Mouse (Mus musculus) heart, embryonic 15.5 days (tissue): Measurements from ENCODE around the gene Dst. TPM values are rescaled to one million over a fixed set of nuclear protein-coding genes. Genes with fewer than 3 reads are reported as not detected.

Source experiments
- ATAC-seq: fragments of 200-750 bp; cut with Nextera tagmentation; replicated peaks from 2 replicates; pipeline ENCODE4 v1.8.0; 2017; ENCODE audit warnings: low read depth, moderate TSS enrichment; ENCODE audit not compliant: insufficient number of reproducible peaks, insufficient read depth, low FRiP score
- H3K27ac ChIP-seq: fragments of 300-500 bp; sonication (generic); 2 replicates; pipeline ENCODE4 v1.5.1; 2015; ENCODE audit warnings: mild to moderate bottlenecking, inconsistent platforms
- H3K27me3 ChIP-seq: fragments of 300-500 bp; sonication (generic); 2 replicates; pipeline ENCODE4 v1.6.1; 2015; ENCODE audit warnings: inconsistent platforms
- H3K36me3 ChIP-seq: fragments of 300-500 bp; sonication (generic); 2 replicates; pipeline ENCODE4 v1.6.1; 2015; ENCODE audit warnings: mild to moderate bottlenecking, inconsistent platforms
- H3K4me1 ChIP-seq: fragments of 300-500 bp; sonication (generic); replicated peaks from 2 replicates; pipeline ENCODE4 v1.6.1; 2015; ENCODE audit warnings: inconsistent platforms
- H3K4me2 ChIP-seq: fragments of 300-500 bp; sonication (generic); 2 replicates; pipeline ENCODE4 v1.6.1; 2015; ENCODE audit warnings: inconsistent platforms, mild to moderate bottlenecking, moderate library complexity
- H3K4me3 ChIP-seq: fragments of 300-500 bp; sonication (generic); 2 replicates; pipeline ENCODE4 v1.5.1; 2015; ENCODE audit warnings: mild to moderate bottlenecking, inconsistent platforms
- H3K9ac ChIP-seq: fragments of 300-500 bp; sonication (generic); 2 replicates; pipeline ENCODE4 v1.6.1; 2015; ENCODE audit warnings: mild to moderate bottlenecking, inconsistent platforms
- H3K9me3 ChIP-seq: fragments of 300-500 bp; sonication (generic); replicated peaks from 2 replicates; pipeline ENCODE4 v1.6.1; 2016; ENCODE audit warnings: inconsistent platforms
- WGBS: fragments of 180-500 bp; shearing (Covaris S2); methylation state at CpG from one replicate; pipeline ENCODE4 v1.1.7; 2015; ENCODE audit warnings: mixed read lengths; 5-methylcytosine and 5-hydroxymethylcytosine counted together
- polyA plus RNA-seq: library from polyadenylated mRNA; unstranded; fragments of >200 nt; fragmentation: Nextera tagmentation; extraction: Ambion mirVana; gene quantifications from 2 replicates; pipeline ENCODE4 v1.2.1, GENCODE M21; 2015

The Dst gene
- polyA plus RNA-seq, 1 experiment from 2014 or later: 21.4 TPM

DNA sequence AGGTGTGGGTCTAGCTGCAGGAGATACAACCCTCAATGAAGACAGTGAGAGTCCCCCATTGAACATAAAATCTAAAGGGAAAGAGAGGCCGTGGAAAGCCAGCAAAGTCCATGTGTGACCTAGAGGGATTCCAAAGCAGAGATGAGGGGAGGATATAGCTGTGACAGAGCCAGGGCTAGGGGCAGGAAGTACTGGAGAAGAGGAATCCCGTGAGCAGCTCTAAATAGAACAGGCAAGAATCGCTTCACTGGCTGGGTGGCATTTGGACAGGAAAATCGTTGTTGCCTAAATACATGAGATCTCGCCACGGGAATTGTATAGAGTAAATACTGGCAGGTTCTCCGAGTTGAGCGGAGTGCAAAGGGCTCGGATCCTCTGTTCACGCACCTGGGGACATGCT, 336.7 kb downstream of the Dst start:
- Histone ChIP-seq H3K9ac (no peak overlapping the region), H3K27ac (peak overlapping the region; percentile 61), H3K36me3 (peaks cover 31% of the 10 kb centered on the region; the same call in 1 of the 2 replicates)

GRCm38 (mm10) chr1:34245951-34246641, 338.1 kb downstream of the Dst start:
- Histone ChIP-seq H3K4me1 (peaks cover 16% of the 10 kb centered on the region), H3K9ac (no peak overlapping the region), H3K4me2 (no peak overlapping the region), H3K9me3 (no peaks in the 10 kb centered on the region), H3K27ac (peak overlapping the region; percentile 45), H3K4me3 (no peak overlapping the region), H3K27me3 (no peaks in the 10 kb centered on the region), H3K36me3 (peaks cover 40% of the 10 kb centered on the region)
- no peak for ATAC-seq
- 71% methylated on average over 15 of the region's 15 CpGs for WGBS

More for the DNA sequence above, 336.7 kb downstream of the Dst start:
- no peaks in the 10 kb centered on the region for H3K9me3 ChIP-seq
- 58% methylated on average over 10 of the region's 10 CpGs for WGBS
- H3K27me3 ChIP-seq: no peaks in the 10 kb centered on the region
- H3K4me2 ChIP-seq: no peak overlapping the region
- ATAC-seq: no peak
- no peak overlapping the region for H3K4me3 ChIP-seq
- H3K4me1 ChIP-seq: peaks cover 19% of the 10 kb centered on the region

GRCm38 (mm10) chr1:34246642-34246987, 338.6 kb downstream of the Dst start:
- H3K36me3 ChIP-seq: peaks cover 40% of the 10 kb centered on the region
- peak overlapping the region; percentile 45 for H3K27ac ChIP-seq
- no peak overlapping the region for H3K4me3 ChIP-seq
- WGBS: 85% methylated on average over 8 of the region's 8 CpGs
- ATAC-seq: no peak
- no peaks in the 10 kb centered on the region for H3K9me3 ChIP-seq
- H3K27me3 ChIP-seq: no peaks in the 10 kb centered on the region
- no peak overlapping the region for H3K9ac ChIP-seq
- H3K4me1 ChIP-seq: peaks cover 16% of the 10 kb centered on the region
- H3K4me2 ChIP-seq: no peak overlapping the region

- Histone ChIP-seq H3K4me3 (no peak overlapping the region), H3K9ac (no peak overlapping the region), H3K9me3 (no peaks in the 10 kb centered on the region), H3K36me3 (peaks cover 46% of the 10 kb centered on the region), H3K4me2 (no peak overlapping the region), H3K27me3 (no peaks in the 10 kb centered on the region), H3K4me1 (peaks cover 10% of the 10 kb centered on the region; the same call in 1 of the 2 replicates), H3K27ac (no peak overlapping the region)
- WGBS: 51% methylated on average over 13 of the region's 13 CpGs
- no peak for ATAC-seq
Measured at GRCm38 (mm10) chr1:34251137-34251536, 343.1 kb downstream of the Dst start.

- no peak overlapping the region for H3K9ac ChIP-seq
- H3K36me3 ChIP-seq: peaks cover 55% of the 10 kb centered on the region
- 0 out of 2 replicates have a peak, but pooled peaks cover 5% of the 10 kb centered on the region for H3K4me1 ChIP-seq
- H3K27me3 ChIP-seq: no peaks in the 10 kb centered on the region
- no peak overlapping the region for H3K4me3 ChIP-seq
- no peak for ATAC-seq
- H3K9me3 ChIP-seq: no peaks in the 10 kb centered on the region
- 92% methylated on average over 8 of the region's 8 CpGs for WGBS
- H3K4me2 ChIP-seq: no peak overlapping the region
- no peak overlapping the region for H3K27ac ChIP-seq
Measured at GRCm38 (mm10) chr1:34252267-34252666, 344.2 kb downstream of the Dst start.

DNA sequence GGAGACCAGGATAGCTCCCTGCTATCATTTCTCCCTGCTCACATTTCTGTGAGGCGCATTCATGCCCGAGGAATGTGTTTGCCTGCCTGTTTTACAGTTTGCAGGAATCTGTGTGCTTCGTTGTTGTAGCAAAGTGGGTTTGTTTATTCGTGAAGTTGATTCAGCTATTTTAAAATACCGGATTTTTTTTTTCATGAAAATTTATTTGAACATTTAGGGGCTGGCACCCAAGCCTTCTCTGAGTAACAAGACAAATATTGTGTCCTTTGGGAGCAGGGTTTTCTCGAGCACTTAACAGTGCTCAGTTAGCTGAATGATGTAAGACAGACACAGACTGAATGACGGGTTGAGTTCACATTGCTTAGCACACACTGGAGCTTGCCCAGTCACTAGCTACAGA, 345.9 kb downstream of the Dst start:
- Histone ChIP-seq H3K9ac (no peak overlapping the region), H3K27ac (0 out of 2 replicates have a peak overlapping the region, but pooled peaks have one; percentile 26), H3K4me1 (0 out of 2 replicates have a peak, but pooled peaks cover 5% of the 10 kb centered on the region), H3K9me3 (no peaks in the 10 kb centered on the region), H3K36me3 (peaks cover 57% of the 10 kb centered on the region), H3K4me2 (no peak overlapping the region), H3K4me3 (no peak overlapping the region), H3K27me3 (no peaks in the 10 kb centered on the region)
- 50% methylated on average over 7 of the region's 7 CpGs for WGBS
- ATAC-seq: no peak

- 50% methylated on average over 8 of the region's 8 CpGs for WGBS
- Histone ChIP-seq H3K4me2 (no peak overlapping the region), H3K27ac (peak overlapping the region; percentile 22), H3K4me3 (no peak overlapping the region), H3K27me3 (no peaks in the 10 kb centered on the region), H3K4me1 (peaks cover 16% of the 10 kb centered on the region), H3K36me3 (peaks cover 62% of the 10 kb centered on the region), H3K9ac (no peak overlapping the region), H3K9me3 (no peaks in the 10 kb centered on the region)
- ATAC-seq: 0 out of 2 replicates have a peak, but pooled peaks have one; percentile 53
Measured at GRCm38 (mm10) chr1:34259898-34260297, 351.9 kb downstream of the Dst start.

DNA sequence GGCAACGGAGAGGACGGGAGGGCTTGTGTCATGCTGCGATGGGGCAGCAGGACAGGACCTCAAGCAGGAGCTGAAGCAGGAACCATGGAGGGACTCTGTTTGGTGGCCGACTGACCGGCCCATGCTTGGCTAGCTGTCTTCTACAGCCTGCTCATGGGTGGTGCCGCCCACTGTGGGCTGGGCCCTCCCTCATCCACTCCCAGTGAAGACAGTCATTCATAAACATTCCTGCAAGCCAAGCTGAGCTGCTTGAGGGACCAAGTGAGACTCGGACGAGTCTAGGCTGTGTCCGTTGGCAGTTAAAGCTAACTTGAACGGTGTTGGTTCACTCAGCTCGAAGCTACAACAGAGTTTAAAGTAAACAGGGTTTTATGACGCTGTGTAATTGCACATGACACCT, 353.0 kb downstream of the Dst start:
- H3K4me3 ChIP-seq: no peak overlapping the region
- peaks cover 61% of the 10 kb centered on the region for H3K36me3 ChIP-seq
- H3K27me3 ChIP-seq: no peaks in the 10 kb centered on the region
- no peak overlapping the region for H3K4me2 ChIP-seq
- H3K27ac ChIP-seq: no peak overlapping the region
- no peak; the same call in 1 of the 2 replicates for ATAC-seq
- H3K9ac ChIP-seq: no peak overlapping the region
- H3K4me1 ChIP-seq: peaks cover 17% of the 10 kb centered on the region
- WGBS: 78% methylated on average over 12 of the region's 12 CpGs
- no peaks in the 10 kb centered on the region for H3K9me3 ChIP-seq

DNA sequence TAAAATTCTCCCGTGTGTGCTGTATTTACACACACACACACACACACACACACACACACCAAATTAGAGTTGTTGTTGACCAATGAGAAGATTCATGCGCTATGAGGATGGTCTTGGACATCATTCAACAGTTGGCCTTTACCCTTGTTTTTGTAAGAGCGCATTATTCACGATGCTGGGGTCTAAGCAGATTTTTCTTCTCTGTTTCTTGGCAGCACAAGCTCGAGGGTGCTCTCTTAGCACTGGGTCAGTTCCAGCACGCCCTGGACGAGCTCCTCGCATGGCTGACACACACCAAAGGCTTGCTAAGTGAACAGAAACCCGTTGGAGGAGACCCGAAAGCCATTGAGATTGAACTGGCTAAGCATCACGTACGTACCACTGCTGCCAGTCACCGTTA, 360.5 kb downstream of the Dst start:
- Histone ChIP-seq H3K9me3 (no peaks in the 10 kb centered on the region), H3K27me3 (no peaks in the 10 kb centered on the region), H3K4me1 (peaks cover 8% of the 10 kb centered on the region), H3K4me3 (no peak overlapping the region), H3K9ac (no peak overlapping the region), H3K4me2 (no peak overlapping the region), H3K36me3 (peaks cover 72% of the 10 kb centered on the region), H3K27ac (no peak overlapping the region; the same call in 1 of the 2 replicates)
- no peak for ATAC-seq
- WGBS: 72% methylated on average over 13 of the region's 13 CpGs

DNA sequence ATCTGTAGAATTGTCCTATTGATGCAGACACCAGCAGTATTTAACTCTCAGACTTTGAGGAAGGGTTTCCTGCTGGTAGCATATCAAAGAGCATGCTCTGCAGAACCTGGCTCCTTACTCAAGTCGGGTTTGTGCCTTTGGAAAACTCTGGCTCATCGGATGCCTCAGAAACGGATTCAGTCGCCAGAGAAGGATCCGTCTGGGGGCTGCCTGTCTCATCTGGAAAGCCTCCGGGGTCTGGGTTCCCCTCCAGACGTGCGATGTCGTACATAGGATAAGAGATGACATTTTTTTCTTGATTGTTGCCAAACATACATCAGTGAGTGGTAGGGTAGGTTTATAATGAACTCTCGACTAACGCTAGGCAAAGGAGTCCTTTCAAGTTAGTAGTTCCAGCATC, 361.6 kb downstream of the Dst start:
- Histone ChIP-seq H3K36me3 (peaks cover 71% of the 10 kb centered on the region), H3K4me1 (peaks cover 4% of the 10 kb centered on the region), H3K27ac (0 out of 2 replicates have a peak overlapping the region, but pooled peaks have one; percentile 1), H3K9ac (no peak overlapping the region), H3K9me3 (no peaks in the 10 kb centered on the region), H3K27me3 (no peaks in the 10 kb centered on the region), H3K4me3 (no peak overlapping the region), H3K4me2 (no peak overlapping the region)
- no peak for ATAC-seq
- WGBS: 59% methylated on average over 11 of the region's 11 CpGs

- ATAC-seq: no peak
- Histone ChIP-seq H3K27ac (no peak overlapping the region), H3K4me3 (no peak overlapping the region), H3K4me2 (no peak overlapping the region), H3K27me3 (no peaks in the 10 kb centered on the region), H3K9me3 (no peaks in the 10 kb centered on the region), H3K9ac (no peak overlapping the region), H3K36me3 (peaks cover 85% of the 10 kb centered on the region), H3K4me1 (peaks cover 10% of the 10 kb centered on the region)
- 94% methylated on average over 12 of the region's 12 CpGs for WGBS
Measured at GRCm38 (mm10) chr1:34273922-34274321, 365.9 kb downstream of the Dst start.

DNA sequence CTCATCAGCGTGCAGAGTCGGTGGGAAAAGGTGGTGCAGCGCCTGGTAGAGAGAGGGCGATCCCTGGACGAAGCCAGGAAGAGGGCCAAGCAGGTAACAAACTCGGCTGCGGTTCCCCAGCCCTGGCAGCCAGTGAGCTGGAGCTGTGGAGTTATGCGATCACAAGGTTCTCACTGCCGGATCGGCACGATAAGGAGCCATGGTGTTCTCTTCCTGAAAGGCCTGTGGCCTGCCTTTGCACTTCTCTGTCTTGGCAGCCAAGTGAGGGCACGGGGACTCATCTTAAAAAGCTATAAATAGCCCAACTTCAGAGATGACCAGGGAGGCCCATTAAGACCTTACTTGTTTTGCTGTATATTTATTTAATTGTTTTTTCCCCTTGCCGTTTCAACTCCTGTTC, 367.8 kb downstream of the Dst start:
- Histone ChIP-seq H3K9me3 (no peaks in the 10 kb centered on the region), H3K9ac (no peak overlapping the region), H3K4me2 (no peak overlapping the region), H3K4me1 (peaks cover 10% of the 10 kb centered on the region), H3K36me3 (peaks cover 77% of the 10 kb centered on the region), H3K27ac (peak overlapping the region; percentile 67), H3K27me3 (no peaks in the 10 kb centered on the region), H3K4me3 (no peak overlapping the region)
- WGBS: 61% methylated on average over 13 of the region's 13 CpGs
- no peak for ATAC-seq
